Mouse (Mus musculus) embryonic facial prominence, embryonic 15.5 days (tissue): ENCODE measurements around the gene Gnai3. TPM values are rescaled to one million over a fixed set of nuclear protein-coding genes. Genes with fewer than 3 reads are reported as not detected.
A peak's percentile ranks its signal among the peaks of the same experiment; 100 is the strongest.

Experiments
- ATAC-seq: fragments of 200-750 bp; cut with Nextera tagmentation; 2 replicates; pipeline ENCODE4 v1.8.0; 2017; ENCODE audit warnings: low read depth, moderate TSS enrichment; ENCODE audit not compliant: insufficient number of reproducible peaks, low FRiP score, low TSS enrichment
- H3K27ac ChIP-seq: fragments of 300-500 bp; sonication (generic); replicated peaks from 2 replicates; pipeline ENCODE4 v1.5.1; 2015; ENCODE audit warnings: mild to moderate bottlenecking, inconsistent platforms
- H3K27me3 ChIP-seq: fragments of 300-500 bp; sonication (generic); 2 replicates; pipeline ENCODE4 v1.6.1; 2015; ENCODE audit warnings: inconsistent platforms
- H3K36me3 ChIP-seq: fragments of 300-500 bp; sonication (generic); 2 replicates; pipeline ENCODE4 v1.6.1; 2015; ENCODE audit warnings: mild to moderate bottlenecking, inconsistent platforms
- H3K4me1 ChIP-seq: fragments of 300-500 bp; sonication (generic); 2 replicates; pipeline ENCODE4 v1.6.1; 2015; ENCODE audit warnings: inconsistent platforms
- H3K4me2 ChIP-seq: fragments of 300-500 bp; sonication (generic); replicated peaks from 2 replicates; pipeline ENCODE4 v1.6.1; 2015; ENCODE audit warnings: mild to moderate bottlenecking, inconsistent platforms
- H3K4me3 ChIP-seq: fragments of 300-500 bp; sonication (generic); replicated peaks from 2 replicates; pipeline ENCODE4 v1.5.1; 2015; ENCODE audit warnings: mild to moderate bottlenecking, inconsistent platforms
- H3K9ac ChIP-seq: fragments of 300-500 bp; sonication (generic); 2 replicates; pipeline ENCODE4 v1.6.1; 2015; ENCODE audit warnings: inconsistent platforms
- H3K9me3 ChIP-seq: fragments of 300-500 bp; sonication (generic); replicated peaks from 2 replicates; pipeline ENCODE4 v1.6.1; 2016; ENCODE audit warnings: inconsistent platforms
- WGBS: fragments of 180-500 bp; shearing (Covaris S2); methylation state at CpG from one replicate; pipeline ENCODE4 v1.1.7; 2015; 5-methylcytosine and 5-hydroxymethylcytosine counted together
- polyA plus RNA-seq: library from polyadenylated mRNA; unstranded; fragments of >200 nt; fragmentation: Nextera tagmentation; extraction: Ambion mirVana; gene quantifications from 2 replicates; pipeline ENCODE4 v1.2.1, GENCODE M21; 2015

The Gnai3 gene
- polyA plus RNA-seq, 1 experiment from 2014 or later = 161 TPM

- H3K9me3 ChIP-seq = no peaks in the 10 kb centered on the region
- 0 out of 2 replicates have a peak overlapping the region, but pooled peaks have one; percentile 34 for H3K27ac ChIP-seq
- ATAC-seq = no peak
- H3K4me1 ChIP-seq = peaks cover 55% of the 10 kb centered on the region
- no peak overlapping the region for H3K9ac ChIP-seq
- 31% methylated on average over 5 of the region's 5 CpGs for WGBS
- H3K27me3 ChIP-seq = no peaks in the 10 kb centered on the region
- H3K4me3 ChIP-seq = no peak overlapping the region
- no peaks in the 10 kb centered on the region for H3K36me3 ChIP-seq
- no peak overlapping the region for H3K4me2 ChIP-seq
Observed at GRCm38 (mm10) chr3:108088842-108089380, 57.0 kb downstream of the Gnai3 start.

GRCm38 (mm10) chr3:108087329-108087728 lies 58.6 kb downstream of the Gnai3 start:
- 83% methylated on average over 3 of the region's 3 CpGs for WGBS
- H3K4me1 ChIP-seq = peaks cover 69% of the 10 kb centered on the region

GRCm38 (mm10) chr3:108086470-108086979 lies 59.4 kb downstream of the Gnai3 start, which contains the start of gene Ampd2:
Gene Ampd2 (minus strand): TSS chr3:108086651.
- Histone ChIP-seq H3K27ac (peak within 1 kb of the TSS; percentile 89), H3K9me3 (no peaks in the 10 kb centered on the region), H3K4me2 (peak within 1 kb of the TSS; percentile 100), H3K4me3 (peak within 1 kb of the TSS; percentile 67), H3K9ac (peak within 1 kb of the TSS; percentile 67), H3K4me1 (peaks cover 77% of the 10 kb centered on the region), H3K27me3 (no peaks in the 10 kb centered on the region), H3K36me3 (no peaks in the 10 kb centered on the region)
- ATAC-seq = no peak
- WGBS = under 1% methylated on average over 29 of the region's 29 CpGs

More at GRCm38 (mm10) chr3:108087329-108087728, 58.6 kb downstream of the Gnai3 start:
- no peak overlapping the region for H3K4me3 ChIP-seq
- no peak overlapping the region for H3K9ac ChIP-seq
- no peak for ATAC-seq
- no peaks in the 10 kb centered on the region for H3K9me3 ChIP-seq
- no peaks in the 10 kb centered on the region for H3K27me3 ChIP-seq
- H3K4me2 ChIP-seq = no peak overlapping the region
- no peaks in the 10 kb centered on the region for H3K36me3 ChIP-seq
- H3K27ac ChIP-seq = no peak overlapping the region; the same call in 1 of the 2 replicates

GRCm38 (mm10) chr3:108085721-108086469 lies 60.1 kb downstream of the Gnai3 start:
- Histone ChIP-seq H3K4me1 (peaks cover 79% of the 10 kb centered on the region), H3K27ac (peak overlapping the region; percentile 89), H3K4me3 (peak overlapping the region; percentile 67), H3K4me2 (peak overlapping the region; percentile 100), H3K27me3 (no peaks in the 10 kb centered on the region), H3K9ac (peak overlapping the region; percentile 67), H3K36me3 (0 out of 2 replicates have a peak, but pooled peaks cover 3% of the 10 kb centered on the region), H3K9me3 (no peaks in the 10 kb centered on the region)
- WGBS = under 1% methylated on average over 31 of the region's 31 CpGs
- ATAC-seq = peak; percentile 71

GRCm38 (mm10) chr3:108085281-108085720 lies 60.6 kb downstream of the Gnai3 start:
- H3K9ac ChIP-seq = peak overlapping the region; percentile 67
- no peaks in the 10 kb centered on the region for H3K9me3 ChIP-seq
- peak overlapping the region; percentile 67 for H3K4me3 ChIP-seq
- peaks cover 9% of the 10 kb centered on the region; the same call in 1 of the 2 replicates for H3K36me3 ChIP-seq
- WGBS = 2% methylated on average over 14 of the region's 14 CpGs
- no peaks in the 10 kb centered on the region for H3K27me3 ChIP-seq
- H3K27ac ChIP-seq = peak overlapping the region; percentile 89
- H3K4me2 ChIP-seq = peak overlapping the region; percentile 100
- peak; percentile 87 for ATAC-seq
- peaks cover 78% of the 10 kb centered on the region for H3K4me1 ChIP-seq

- H3K36me3 ChIP-seq = peaks cover 14% of the 10 kb centered on the region; the same call in 1 of the 2 replicates
- H3K27ac ChIP-seq = peak overlapping the region; percentile 89
- no peaks in the 10 kb centered on the region for H3K9me3 ChIP-seq
- peaks cover 74% of the 10 kb centered on the region for H3K4me1 ChIP-seq
- H3K9ac ChIP-seq = peak overlapping the region; percentile 67
- peak overlapping the region; percentile 100 for H3K4me2 ChIP-seq
- H3K4me3 ChIP-seq = peak overlapping the region; percentile 67
- H3K27me3 ChIP-seq = no peaks in the 10 kb centered on the region
- 8% methylated on average over 13 of the region's 13 CpGs for WGBS
- ATAC-seq = peak; percentile 3; the same call in 1 of the 2 replicates
Observed at GRCm38 (mm10) chr3:108084767-108085270, 61.1 kb downstream of the Gnai3 start.

GRCm38 (mm10) chr3:108083904-108084407 lies 62.0 kb downstream of the Gnai3 start:
- peak overlapping the region; percentile 100 for H3K4me2 ChIP-seq
- no peak overlapping the region for H3K27ac ChIP-seq
- peaks cover 22% of the 10 kb centered on the region for H3K36me3 ChIP-seq
- H3K4me3 ChIP-seq = 0 out of 2 replicates have a peak overlapping the region, but pooled peaks have one; percentile 67
- ATAC-seq = no peak
- peaks cover 65% of the 10 kb centered on the region for H3K4me1 ChIP-seq
- no peaks in the 10 kb centered on the region for H3K9me3 ChIP-seq
- no peak overlapping the region for H3K9ac ChIP-seq
- 71% methylated on average over 4 of the region's 4 CpGs for WGBS
- H3K27me3 ChIP-seq = no peaks in the 10 kb centered on the region

- H3K27me3 ChIP-seq = no peaks in the 10 kb centered on the region
- H3K9me3 ChIP-seq = no peaks in the 10 kb centered on the region
- H3K4me2 ChIP-seq = no peak overlapping the region
- no peak for ATAC-seq
- H3K9ac ChIP-seq = no peak overlapping the region
- H3K4me3 ChIP-seq = no peak overlapping the region
- H3K4me1 ChIP-seq = peaks cover 61% of the 10 kb centered on the region
- H3K36me3 ChIP-seq = peaks cover 28% of the 10 kb centered on the region
- H3K27ac ChIP-seq = no peak overlapping the region
- 31% methylated on average over 2 of the region's 2 CpGs for WGBS
Observed at GRCm38 (mm10) chr3:108083161-108083560, 62.8 kb downstream of the Gnai3 start.

GRCm38 (mm10) chr3:108082251-108082875 lies 63.6 kb downstream of the Gnai3 start:
- Histone ChIP-seq H3K4me1 (peaks cover 57% of the 10 kb centered on the region), H3K9me3 (no peaks in the 10 kb centered on the region), H3K9ac (no peak overlapping the region), H3K27ac (no peak overlapping the region), H3K27me3 (no peaks in the 10 kb centered on the region), H3K36me3 (peaks cover 33% of the 10 kb centered on the region), H3K4me3 (no peak overlapping the region), H3K4me2 (no peak overlapping the region)
- no peak for ATAC-seq
- 72% methylated on average over 1 of the region's 1 CpGs for WGBS

GRCm38 (mm10) chr3:108081681-108082080 lies 64.3 kb downstream of the Gnai3 start:
- H3K4me2 ChIP-seq = no peak overlapping the region
- H3K9ac ChIP-seq = no peak overlapping the region
- no peaks in the 10 kb centered on the region for H3K9me3 ChIP-seq
- no peaks in the 10 kb centered on the region for H3K27me3 ChIP-seq
- 57% methylated on average over 4 of the region's 4 CpGs for WGBS
- H3K27ac ChIP-seq = 0 out of 2 replicates have a peak overlapping the region, but pooled peaks have one; percentile 17
- H3K36me3 ChIP-seq = peaks cover 40% of the 10 kb centered on the region
- ATAC-seq = no peak
- H3K4me3 ChIP-seq = no peak overlapping the region
- peaks cover 50% of the 10 kb centered on the region for H3K4me1 ChIP-seq
